Mouse (Mus musculus): ENCODE results near the gene Jsrp1.

DNA sequence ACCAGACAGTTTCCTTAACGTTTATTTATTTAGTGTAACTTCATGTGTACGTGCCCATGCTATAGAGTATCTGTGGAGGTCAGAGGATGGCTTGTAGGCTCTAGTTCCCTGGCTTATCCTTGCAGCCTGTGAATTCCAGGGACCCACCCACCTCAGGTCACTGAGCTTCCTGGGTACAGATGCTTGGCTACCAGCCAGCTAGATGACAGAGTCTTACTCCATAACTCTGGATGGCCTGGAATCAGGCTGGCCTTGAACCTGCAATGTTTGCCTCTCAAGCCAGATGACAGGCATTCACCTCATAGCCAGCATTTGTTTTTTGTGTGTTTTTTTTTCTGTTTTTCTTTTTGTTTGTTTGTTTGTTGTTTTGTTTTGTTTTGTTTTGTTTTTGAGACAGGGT lies 3.9 kb upstream of the Jsrp1 start:
- TF ChIP-seq CTCF (IDR thresholded peaks at IDR 0.05; ENCODE audit: extremely low read depth, insufficient read length, insufficient replicate concordance, low read depth, low read length) = no peak
- TF ChIP-seq POLR2A (IDR thresholded peaks at IDR 0.05; ENCODE audit: low read depth, low read length) = no peak
